Mouse (Mus musculus) olfactory bulb, adult 2 months (tissue): Measurements from ENCODE around the gene Rpusd4.

Source experiments
- CTCF ChIP-seq: fragments of 200-500 bp; IDR thresholded peaks from 2 replicates; pipeline ENCODE4 v1.5.1; 2012; ENCODE audit warnings: low read depth, mild to moderate bottlenecking, low read length, moderate library complexity; ENCODE audit not compliant: insufficient read depth
- POLR2A ChIP-seq: fragments of 200-500 bp; IDR thresholded peaks from 2 replicates; pipeline ENCODE4 v1.6.1; 2012; ENCODE audit warnings: mild to moderate bottlenecking, low read depth, low read length, moderate library complexity; ENCODE audit not compliant: insufficient read depth

DNA sequence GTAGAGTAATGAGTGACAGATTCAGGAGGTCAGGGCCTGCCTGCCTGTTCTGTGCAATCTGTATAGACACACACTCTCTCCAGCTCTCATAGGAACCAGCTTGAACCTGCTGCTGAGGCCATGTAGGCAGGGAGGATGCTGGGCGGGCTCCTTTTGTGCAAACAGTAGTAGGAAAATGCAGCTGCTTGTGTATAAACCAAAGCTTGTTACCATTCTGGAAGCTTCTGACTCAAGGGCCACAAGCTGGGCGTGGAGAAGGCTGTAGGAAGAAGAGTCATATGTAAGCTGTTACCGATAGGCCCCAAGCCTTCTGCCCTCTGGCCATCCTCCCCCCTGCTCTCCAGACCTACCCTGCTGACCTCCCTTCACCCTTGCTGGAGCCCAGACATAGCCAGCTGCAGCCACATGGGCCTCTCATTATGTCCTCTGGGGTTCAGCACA, 49.1 kb downstream of the Rpusd4 start:
- no peak for TF ChIP-seq POLR2A
- TF ChIP-seq CTCF = no peak
